Mouse (Mus musculus): ENCODE measurements around the gene Bcar1. TPM values are rescaled to one million over a fixed set of nuclear protein-coding genes. Genes with fewer than 3 reads are reported as not detected.

The Bcar1 gene
- polyA plus RNA-seq, 1 experiment, result 136 TPM

- H3K36me3 ChIP-seq (ENCODE audit: control insufficient read depth, insufficient read depth), result peaks cover 96% of the 10 kb centered on the region
These were observed 28.1 kb downstream of the Bcar1 start for GRCm38 (mm10) chr8:111715514-111715913.

GRCm38 (mm10) chr8:111714295-111714694 lies 29.3 kb downstream of the Bcar1 start:
- Histone ChIP-seq H3K27me3 (ENCODE audit: control insufficient read depth, insufficient read depth, insufficient read length) (no peaks in the 10 kb centered on the region), H3K79me3 (ENCODE audit: low read depth) (peaks cover 32% of the 10 kb centered on the region), H3K36me3 (ENCODE audit: control insufficient read depth, insufficient read depth) (peaks cover 95% of the 10 kb centered on the region), H3K79me2 (ENCODE audit: control insufficient read depth, insufficient read depth) (peaks cover 60% of the 10 kb centered on the region), H3ac (ENCODE audit: control insufficient read depth, insufficient read length, low read depth) (no peak overlapping the region), H3K4me3 (ENCODE audit: insufficient read depth, poor library complexity, severe bottlenecking) (no peak overlapping the region)
- TF ChIP-seq MYOD1 (IDR thresholded peaks at IDR 0.05; ENCODE audit: control insufficient read depth, insufficient read length, low read depth) (peak; percentile 55), CTCF (IDR thresholded peaks at IDR 0.05; ENCODE audit: control insufficient read depth, insufficient read depth, insufficient read length) (no peak), CEBPB (IDR thresholded peaks at IDR 0.05; ENCODE audit: low read depth) (no peak), MYOG (IDR thresholded peaks at IDR 0.05; ENCODE audit: control insufficient read depth, extremely low read depth, insufficient read length) (no peak), FOSL1 (IDR thresholded peaks at IDR 0.05; ENCODE audit: insufficient read depth, low read length, poor library complexity, severe bottlenecking) (no peak), USF1 (IDR thresholded peaks at IDR 0.05; ENCODE audit: low read depth) (no peak), MAX (IDR thresholded peaks at IDR 0.05) (no peak)

More at GRCm38 (mm10) chr8:111715514-111715913, 28.1 kb downstream of the Bcar1 start:
- Histone ChIP-seq H3K79me3 (ENCODE audit: low read depth) (peaks cover 44% of the 10 kb centered on the region), H3K4me3 (ENCODE audit: insufficient read depth, poor library complexity, severe bottlenecking) (no peak overlapping the region), H3K79me2 (ENCODE audit: control insufficient read depth, insufficient read depth) (peaks cover 72% of the 10 kb centered on the region), H3K27me3 (ENCODE audit: control insufficient read depth, insufficient read depth, insufficient read length) (no peaks in the 10 kb centered on the region), H3ac (ENCODE audit: control insufficient read depth, insufficient read length, low read depth) (no peak overlapping the region)
- no peak for TF ChIP-seq MYOG (IDR thresholded peaks at IDR 0.05; ENCODE audit: control insufficient read depth, extremely low read depth, insufficient read length)
- TF ChIP-seq FOSL1 (IDR thresholded peaks at IDR 0.05; ENCODE audit: insufficient read depth, low read length, poor library complexity, severe bottlenecking), result no peak

GRCm38 (mm10) chr8:111713817-111714216 lies 29.8 kb downstream of the Bcar1 start:
- Histone ChIP-seq H3K27me3 (ENCODE audit: control insufficient read depth, insufficient read depth, insufficient read length) (no peaks in the 10 kb centered on the region), H3K36me3 (ENCODE audit: control insufficient read depth, insufficient read depth) (peaks cover 97% of the 10 kb centered on the region)

GRCm38 (mm10) chr8:111713291-111713690 lies 30.3 kb downstream of the Bcar1 start:
- H3K36me3 ChIP-seq (ENCODE audit: control insufficient read depth, insufficient read depth), result peaks cover 97% of the 10 kb centered on the region
- no peak overlapping the region for H3ac ChIP-seq (ENCODE audit: control insufficient read depth, insufficient read length, low read depth)
- TF ChIP-seq FOSL1 (IDR thresholded peaks at IDR 0.05; ENCODE audit: insufficient read depth, low read length, poor library complexity, severe bottlenecking), result no peak
- TF ChIP-seq CTCF (IDR thresholded peaks at IDR 0.05; ENCODE audit: control insufficient read depth, insufficient read depth, insufficient read length), result no peak
- no peak for TF ChIP-seq CEBPB (IDR thresholded peaks at IDR 0.05; ENCODE audit: low read depth)
- no peak for TF ChIP-seq MYOD1 (IDR thresholded peaks at IDR 0.05; ENCODE audit: control insufficient read depth, insufficient read length, low read depth)
- TF ChIP-seq MAX (IDR thresholded peaks at IDR 0.05), result no peak
- no peak for TF ChIP-seq USF1 (IDR thresholded peaks at IDR 0.05; ENCODE audit: low read depth)
- no peak for TF ChIP-seq MYOG (IDR thresholded peaks at IDR 0.05; ENCODE audit: control insufficient read depth, extremely low read depth, insufficient read length)
- peaks cover 50% of the 10 kb centered on the region for H3K79me2 ChIP-seq (ENCODE audit: control insufficient read depth, insufficient read depth)
- H3K79me3 ChIP-seq (ENCODE audit: low read depth), result peaks cover 24% of the 10 kb centered on the region
- H3K27me3 ChIP-seq (ENCODE audit: control insufficient read depth, insufficient read depth, insufficient read length), result no peaks in the 10 kb centered on the region
- H3K4me3 ChIP-seq (ENCODE audit: insufficient read depth, poor library complexity, severe bottlenecking), result no peak overlapping the region

More at GRCm38 (mm10) chr8:111713817-111714216, 29.8 kb downstream of the Bcar1 start:
- Histone ChIP-seq H3K79me2 (ENCODE audit: control insufficient read depth, insufficient read depth) (peaks cover 55% of the 10 kb centered on the region), H3K79me3 (ENCODE audit: low read depth) (peaks cover 29% of the 10 kb centered on the region), H3K4me3 (ENCODE audit: insufficient read depth, poor library complexity, severe bottlenecking) (no peak overlapping the region), H3ac (ENCODE audit: control insufficient read depth, insufficient read length, low read depth) (no peak overlapping the region)
- TF ChIP-seq USF1 (IDR thresholded peaks at IDR 0.05; ENCODE audit: low read depth), result no peak
- TF ChIP-seq MAX (IDR thresholded peaks at IDR 0.05), result no peak
- no peak for TF ChIP-seq CEBPB (IDR thresholded peaks at IDR 0.05; ENCODE audit: low read depth)
- TF ChIP-seq MYOD1 (IDR thresholded peaks at IDR 0.05; ENCODE audit: control insufficient read depth, insufficient read length, low read depth), result no peak
- no peak for TF ChIP-seq MYOG (IDR thresholded peaks at IDR 0.05; ENCODE audit: control insufficient read depth, extremely low read depth, insufficient read length)
- TF ChIP-seq CTCF (IDR thresholded peaks at IDR 0.05; ENCODE audit: control insufficient read depth, insufficient read depth, insufficient read length), result no peak
- TF ChIP-seq FOSL1 (IDR thresholded peaks at IDR 0.05; ENCODE audit: insufficient read depth, low read length, poor library complexity, severe bottlenecking), result no peak

GRCm38 (mm10) chr8:111712588-111712987 lies 31.0 kb downstream of the Bcar1 start:
- Histone ChIP-seq H3ac (ENCODE audit: control insufficient read depth, insufficient read length, low read depth) (no peak overlapping the region), H3K79me3 (ENCODE audit: low read depth) (peaks cover 17% of the 10 kb centered on the region), H3K79me2 (ENCODE audit: control insufficient read depth, insufficient read depth) (peaks cover 43% of the 10 kb centered on the region), H3K4me3 (ENCODE audit: insufficient read depth, poor library complexity, severe bottlenecking) (no peak overlapping the region), H3K36me3 (ENCODE audit: control insufficient read depth, insufficient read depth) (peaks cover 93% of the 10 kb centered on the region), H3K27me3 (ENCODE audit: control insufficient read depth, insufficient read depth, insufficient read length) (no peaks in the 10 kb centered on the region)
- TF ChIP-seq CEBPB (IDR thresholded peaks at IDR 0.05; ENCODE audit: low read depth) (no peak), USF1 (IDR thresholded peaks at IDR 0.05; ENCODE audit: low read depth) (no peak), CTCF (IDR thresholded peaks at IDR 0.05; ENCODE audit: control insufficient read depth, insufficient read depth, insufficient read length) (peak; percentile 53)

GRCm38 (mm10) chr8:111712135-111712534 lies 31.5 kb downstream of the Bcar1 start:
- Histone ChIP-seq H3K27me3 (ENCODE audit: control insufficient read depth, insufficient read depth, insufficient read length) (no peaks in the 10 kb centered on the region), H3K36me3 (ENCODE audit: control insufficient read depth, insufficient read depth) (peaks cover 88% of the 10 kb centered on the region), H3K79me3 (ENCODE audit: low read depth) (peaks cover 14% of the 10 kb centered on the region), H3ac (ENCODE audit: control insufficient read depth, insufficient read length, low read depth) (no peak overlapping the region), H3K79me2 (ENCODE audit: control insufficient read depth, insufficient read depth) (peaks cover 39% of the 10 kb centered on the region), H3K4me3 (ENCODE audit: insufficient read depth, poor library complexity, severe bottlenecking) (no peak overlapping the region)
- TF ChIP-seq CTCF (IDR thresholded peaks at IDR 0.05; ENCODE audit: control insufficient read depth, insufficient read depth, insufficient read length) (no peak), MAX (IDR thresholded peaks at IDR 0.05) (no peak), MYOD1 (IDR thresholded peaks at IDR 0.05; ENCODE audit: control insufficient read depth, insufficient read length, low read depth) (no peak), MYOG (IDR thresholded peaks at IDR 0.05; ENCODE audit: control insufficient read depth, extremely low read depth, insufficient read length) (no peak), FOSL1 (IDR thresholded peaks at IDR 0.05; ENCODE audit: insufficient read depth, low read length, poor library complexity, severe bottlenecking) (no peak), USF1 (IDR thresholded peaks at IDR 0.05; ENCODE audit: low read depth) (no peak), CEBPB (IDR thresholded peaks at IDR 0.05; ENCODE audit: low read depth) (no peak)
